Mouse (Mus musculus): ENCODE results near the gene Ankle1.

Gene Ankle1

DNA sequence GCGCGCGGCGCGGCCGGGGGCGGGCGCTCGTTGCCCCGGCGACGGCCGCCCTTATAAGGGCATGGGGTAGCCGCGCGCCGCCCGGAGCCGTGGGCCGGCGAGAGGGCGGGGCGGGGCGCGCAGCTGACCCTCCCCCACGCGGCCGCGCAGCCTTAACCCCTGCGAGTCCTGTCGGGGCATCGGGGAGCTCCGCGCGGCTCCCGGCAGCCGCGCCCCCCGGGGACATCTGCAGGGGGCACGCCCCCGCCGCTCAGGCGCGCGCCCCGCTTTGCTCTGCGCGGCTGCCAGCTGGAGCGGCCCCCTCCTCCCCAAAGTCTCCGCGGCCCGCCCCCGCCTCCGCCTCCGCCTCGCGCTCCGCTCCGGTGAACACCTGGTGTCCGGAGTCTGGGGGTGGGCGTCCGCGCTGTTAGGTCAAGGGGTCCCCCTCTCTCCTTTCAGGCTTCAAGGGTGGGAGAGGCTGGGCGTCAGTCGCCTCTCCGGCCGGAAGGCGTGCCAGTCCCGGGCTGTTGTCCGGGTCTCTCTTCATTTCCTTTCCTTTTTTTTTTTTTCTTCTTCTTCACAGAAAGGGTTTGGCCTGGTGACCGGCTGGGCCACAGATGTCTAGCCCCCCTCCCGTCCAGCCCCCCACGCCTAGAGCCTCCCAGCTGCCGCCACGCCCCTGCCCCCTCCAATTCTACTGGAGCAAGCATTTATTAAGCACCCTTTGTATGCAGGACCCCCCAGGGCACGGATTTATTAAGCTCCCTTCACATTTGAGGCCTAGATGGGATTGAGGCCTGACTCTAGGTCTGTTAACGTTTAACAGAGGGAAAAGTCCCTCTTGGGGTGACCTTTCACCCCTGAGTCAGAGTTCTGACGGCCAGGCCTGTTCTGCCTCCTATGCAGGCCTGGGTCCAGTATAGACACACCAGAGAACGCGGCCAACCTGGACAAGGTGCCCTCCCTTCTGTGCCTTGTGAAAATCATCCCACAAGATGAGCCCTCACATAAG lies 23.5 kb upstream of the Ankle1 start:
- peak; percentile 45 for DNase-seq

DNA sequence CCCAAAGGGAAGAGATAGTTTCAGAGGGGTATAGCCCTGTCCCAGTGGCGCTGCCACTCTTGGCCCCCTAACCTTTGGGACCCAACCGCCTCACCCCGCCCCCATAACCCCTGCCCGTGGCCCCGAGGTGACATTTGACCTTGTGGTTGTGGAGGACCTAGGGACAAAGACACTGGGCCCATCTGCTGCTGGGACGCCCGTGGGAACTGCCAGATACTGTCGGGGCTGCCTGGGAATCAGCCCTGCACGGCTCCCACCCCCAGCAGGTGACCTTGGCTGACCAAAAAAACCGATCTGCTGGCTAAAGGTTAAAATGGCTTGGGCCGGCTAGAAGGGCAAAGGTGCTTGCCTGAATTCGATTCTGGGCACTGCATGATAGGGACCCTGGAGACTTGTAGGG lies 22.4 kb upstream of the Ankle1 start:
- no peak for DNase-seq

DNA sequence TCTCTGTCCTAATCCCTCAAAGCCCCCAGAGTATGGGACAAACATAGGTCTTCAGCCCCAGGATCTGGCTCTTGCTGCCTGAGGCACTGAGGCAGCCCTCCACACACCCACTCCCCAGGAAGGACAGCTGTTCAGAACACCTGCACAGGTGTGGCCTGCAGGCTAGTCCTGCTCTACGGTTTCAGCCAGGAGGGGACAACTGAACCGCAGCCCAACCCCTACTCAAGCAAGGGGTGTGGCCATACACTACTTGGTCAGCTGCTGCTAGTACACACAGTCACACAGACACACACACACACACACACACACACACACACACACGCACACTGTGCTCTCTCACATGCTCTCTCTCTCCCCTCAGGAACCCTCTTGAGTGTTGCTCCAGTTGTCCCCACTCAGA lies 21.9 kb upstream of the Ankle1 start:
- no peak for DNase-seq

DNA sequence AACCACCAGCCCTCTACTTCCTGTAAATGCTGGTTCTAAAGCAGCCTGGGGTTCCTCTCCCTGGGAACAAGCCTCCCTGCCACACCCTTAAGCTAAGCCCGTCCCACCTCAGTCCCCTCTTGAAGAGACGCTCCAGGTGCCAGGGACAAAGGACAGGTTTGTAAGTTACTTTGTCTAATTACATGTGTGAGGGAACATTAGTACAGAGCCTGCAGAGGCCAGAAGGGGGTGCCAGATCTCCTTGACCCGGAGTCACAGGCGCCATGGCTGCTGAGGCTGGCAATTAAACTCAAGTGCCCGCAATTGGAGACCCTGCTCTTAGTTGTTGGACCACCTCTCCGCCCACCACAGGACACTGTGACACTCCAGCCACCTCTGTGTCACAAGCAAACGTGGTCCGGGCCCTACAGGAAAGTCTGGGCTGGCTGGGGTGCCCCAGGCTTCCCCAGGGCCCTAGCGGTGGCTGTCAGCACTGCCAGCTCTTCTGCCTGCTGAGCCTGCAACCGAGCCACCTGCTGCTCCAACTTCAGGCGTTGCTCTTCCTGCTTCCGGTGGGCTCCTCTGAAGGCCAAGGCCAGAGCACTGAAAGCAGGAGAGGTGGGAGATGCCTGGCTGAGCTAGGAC lies 20.5 kb upstream of the Ankle1 start:
- no peak for DNase-seq

DNA sequence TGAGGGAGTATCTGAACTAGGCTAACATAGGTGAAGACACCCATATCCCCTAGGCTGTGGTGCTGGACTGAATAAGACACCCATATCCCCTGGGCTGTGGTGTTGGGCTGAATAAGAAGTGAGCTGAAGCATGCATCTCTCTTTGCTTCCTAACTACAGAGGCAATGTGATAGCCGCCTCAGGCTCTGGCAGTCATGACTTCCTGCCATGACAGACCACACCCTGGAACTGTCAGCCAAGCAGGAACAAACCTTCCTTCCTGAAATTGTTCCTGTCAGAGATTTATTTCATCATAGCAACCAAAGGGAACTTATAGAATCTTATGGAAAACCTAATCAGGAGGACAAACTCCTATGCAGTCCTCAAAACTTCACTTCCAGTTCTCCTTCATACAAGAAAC lies 17.5 kb upstream of the Ankle1 start:
- DNase-seq = no peak

DNA sequence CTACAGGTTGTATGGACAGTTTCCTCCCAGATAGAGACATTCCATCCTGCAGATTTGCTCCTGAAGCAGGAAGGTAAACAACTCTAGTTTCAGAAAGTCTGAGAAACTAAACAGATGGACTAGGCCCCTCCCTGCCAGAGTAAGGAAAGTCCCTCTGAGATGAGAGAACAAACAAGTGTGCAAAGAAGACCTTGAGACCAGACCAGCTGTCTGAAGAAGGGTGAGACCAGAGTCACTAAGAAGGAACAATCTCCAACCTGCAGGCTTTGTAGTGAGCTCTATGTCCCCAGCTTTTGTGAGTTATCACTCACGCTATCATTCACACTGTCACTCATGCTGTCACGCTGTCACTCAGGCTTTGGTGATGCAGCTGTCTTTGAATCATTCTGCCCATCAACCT lies 14.1 kb upstream of the Ankle1 start:
- no peak for DNase-seq

DNA sequence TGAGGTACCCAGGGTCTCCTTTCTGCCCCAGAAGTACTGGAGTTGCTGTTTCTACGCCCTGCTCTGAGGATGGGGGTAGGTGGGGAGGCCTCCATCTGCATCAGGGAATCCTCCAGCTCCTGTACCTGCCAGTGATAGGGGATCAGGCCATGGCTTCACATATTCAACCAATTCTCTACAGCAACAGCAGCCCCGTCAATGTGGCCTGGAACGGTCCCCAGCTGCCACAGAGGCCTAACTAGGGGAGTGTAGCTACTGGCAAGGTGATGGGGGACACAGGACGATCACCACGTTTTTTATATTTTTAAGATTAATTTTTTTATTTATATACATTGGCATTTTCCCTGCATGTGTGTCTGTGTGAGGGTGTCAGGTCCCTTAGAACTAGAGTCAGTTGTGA lies 13.4 kb upstream of the Ankle1 start:
- no peak for DNase-seq

DNA sequence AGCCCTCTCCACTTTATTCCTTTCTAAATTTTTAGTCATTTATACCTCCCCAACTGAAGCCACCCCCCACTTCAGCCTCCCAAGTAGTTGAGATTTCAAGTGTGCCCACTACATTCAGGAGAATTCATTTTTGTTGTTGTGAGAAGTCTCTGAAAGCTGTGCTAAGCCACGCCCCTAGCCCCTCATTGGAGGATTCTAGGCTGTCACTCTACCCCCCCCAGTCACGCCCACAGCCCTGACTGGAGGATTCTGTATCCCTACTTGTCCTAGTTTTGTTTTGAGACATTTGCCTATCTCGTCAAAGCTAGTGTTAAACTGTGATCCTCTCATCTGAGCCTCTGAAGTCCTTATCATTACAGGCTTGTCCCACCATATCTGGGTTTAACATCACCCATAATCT lies 12.9 kb upstream of the Ankle1 start:
- DNase-seq = peak; percentile 13

DNA sequence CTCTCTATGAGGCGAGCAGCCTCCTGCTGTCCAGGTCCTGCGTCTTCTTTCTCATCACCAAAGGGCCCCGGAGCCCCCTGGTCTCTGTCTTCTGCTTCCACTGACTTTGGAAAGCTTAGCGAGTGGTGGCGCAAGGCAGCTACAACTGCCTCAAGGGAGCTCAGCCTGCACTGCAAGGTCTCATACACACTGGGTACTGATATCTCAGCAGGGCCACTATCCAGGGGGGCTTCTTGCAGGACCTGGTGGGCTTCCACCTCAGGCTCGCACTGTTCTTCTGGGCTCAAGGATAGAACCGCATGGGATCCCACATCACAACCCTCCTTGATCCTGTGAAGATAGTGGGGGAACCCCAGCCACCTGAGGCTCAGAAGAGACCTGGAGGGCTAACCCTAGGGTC lies 11.3 kb upstream of the Ankle1 start:
- no peak for DNase-seq

DNA sequence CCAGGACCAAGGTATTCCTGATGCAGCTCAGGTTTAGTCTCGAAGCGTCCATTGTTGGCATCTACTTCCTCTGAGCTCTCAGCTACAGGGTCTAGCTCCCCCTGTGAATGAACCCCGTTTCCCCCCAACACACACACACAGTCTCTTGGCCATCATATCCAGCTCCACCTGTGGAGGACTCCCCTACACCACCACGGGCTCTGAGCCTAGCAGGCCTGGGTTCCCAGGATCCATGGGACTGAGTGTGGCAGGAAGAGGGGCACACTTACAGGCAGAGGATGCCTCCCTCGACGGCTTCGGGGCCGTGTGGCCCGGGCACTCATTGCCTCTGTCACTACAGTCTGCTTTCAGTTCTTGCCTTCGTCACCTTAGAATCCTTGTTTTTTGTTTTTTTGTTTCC lies 10.7 kb upstream of the Ankle1 start:
- peak; percentile 22 for DNase-seq

DNA sequence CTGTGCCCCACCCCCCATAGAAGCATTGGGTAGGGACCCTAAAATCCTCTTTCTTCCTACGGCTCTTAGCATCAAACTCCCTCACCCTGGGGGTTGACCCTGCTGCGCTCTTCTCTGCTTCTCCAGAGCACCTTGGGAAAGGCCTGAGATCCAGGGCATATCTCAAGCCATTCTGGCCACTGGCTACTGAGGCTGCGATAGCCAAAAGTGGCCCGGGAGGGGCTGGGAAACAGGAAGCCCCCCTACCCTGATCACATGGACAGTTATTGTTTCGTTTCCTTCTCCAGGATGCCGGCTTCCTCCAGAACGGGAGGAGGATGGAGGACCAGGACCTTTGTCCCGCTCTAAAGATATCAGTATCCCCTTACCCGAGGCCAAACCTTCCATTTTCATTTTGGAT lies 10.2 kb upstream of the Ankle1 start, which contains the start of gene Ushbp1:
Ushbp1 (minus strand) TSS at position 174 of the 400 bp plus-strand sequence.
- DNase-seq = peak; percentile 33

DNA sequence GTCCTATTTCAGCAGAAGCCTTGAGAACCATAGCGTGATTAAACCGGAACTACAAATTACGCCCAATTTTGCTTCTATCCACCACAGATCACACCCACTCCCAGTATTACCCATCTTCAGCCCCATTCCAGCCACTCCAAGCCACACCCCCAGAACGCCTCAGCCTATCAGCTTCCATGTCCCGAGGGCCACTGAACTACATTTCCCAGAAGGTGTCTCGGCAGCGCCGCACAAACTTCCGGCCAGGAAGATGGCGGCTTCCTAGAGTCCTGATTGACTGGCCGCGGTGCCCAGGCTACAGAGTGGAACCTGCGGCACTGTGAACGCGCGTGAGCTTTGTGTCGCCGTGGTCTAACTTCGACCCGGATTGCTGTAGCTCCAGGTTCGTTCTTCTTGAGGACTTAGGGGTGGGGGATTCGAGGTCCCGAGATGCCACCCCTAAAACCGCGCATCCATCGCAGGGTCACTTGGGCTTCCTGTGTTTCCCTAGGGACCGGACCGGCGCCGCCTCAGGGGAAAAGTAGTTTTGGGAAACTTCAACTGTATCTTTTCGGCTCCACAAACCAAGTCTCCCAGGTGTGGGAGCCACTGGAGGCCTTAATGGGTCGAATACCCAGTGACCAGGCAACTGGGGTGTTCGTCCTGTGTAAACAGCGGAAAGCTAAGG lies 9.0 kb upstream of the Ankle1 start, which contains the start of gene Babam1:
Babam1 (plus strand) TSS at position 223 of the 667 bp plus-strand sequence.
- peak; percentile 93 for DNase-seq

DNA sequence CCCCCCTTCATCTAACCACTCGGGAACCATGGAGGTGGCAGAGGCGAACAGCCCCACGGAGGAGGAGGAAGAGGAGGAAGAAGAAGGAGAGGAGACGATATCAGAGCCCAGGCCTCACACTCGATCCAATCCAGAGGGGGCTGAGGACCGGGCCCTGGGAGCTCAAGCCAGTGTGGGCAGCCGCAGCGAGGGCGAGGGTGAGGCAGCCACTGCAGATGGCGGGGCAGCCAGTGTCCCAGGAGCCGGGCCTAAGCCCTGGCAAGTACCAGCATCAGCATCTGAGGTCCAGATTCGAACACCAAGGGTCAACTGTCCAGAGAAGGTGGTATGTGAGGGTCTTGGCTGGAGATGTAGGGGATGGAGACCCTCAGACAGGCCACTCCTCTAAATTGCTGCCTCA lies 8.1 kb upstream of the Ankle1 start:
- DNase-seq = peak; percentile 35

DNA sequence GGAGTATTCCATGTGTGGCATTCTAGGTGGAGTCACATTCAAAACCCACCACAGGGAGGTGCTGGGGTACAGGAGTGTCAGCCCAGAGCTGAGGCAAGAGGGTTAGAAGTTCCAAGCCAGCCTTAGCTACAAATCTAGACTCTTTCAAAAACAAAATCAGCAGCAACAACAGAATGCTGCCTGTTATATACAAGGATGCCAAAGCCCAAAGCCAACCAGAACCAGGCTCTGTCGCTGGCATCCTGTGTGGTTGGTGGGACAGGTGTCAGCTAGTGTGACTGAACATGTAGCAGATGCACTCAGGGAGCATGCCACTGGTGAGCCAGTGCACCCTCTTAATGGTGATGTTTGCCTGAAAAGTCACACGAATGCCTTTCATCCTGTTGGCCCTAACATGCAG lies 5.0 kb upstream of the Ankle1 start:
- DNase-seq = peak; percentile 3

DNA sequence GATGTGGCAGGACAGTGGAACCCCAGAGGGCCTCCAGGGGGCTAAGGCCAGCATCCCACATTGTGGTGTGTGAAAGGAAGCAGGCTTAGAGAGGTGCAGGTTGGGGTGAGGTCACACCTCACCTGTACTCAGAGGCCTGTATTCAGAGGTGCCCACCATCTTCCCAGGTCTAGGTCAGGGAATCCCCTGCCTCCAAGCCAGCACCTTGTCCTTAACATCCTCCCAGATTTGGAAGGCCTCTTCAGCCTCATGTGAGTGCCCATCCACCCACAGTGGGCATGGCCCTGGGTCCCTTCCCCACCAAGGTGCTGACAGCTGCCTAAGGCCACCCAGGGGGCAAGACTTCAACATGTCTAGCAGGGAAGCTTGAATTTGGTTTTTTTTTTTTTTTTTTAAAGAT lies 4.4 kb upstream of the Ankle1 start:
- peak; percentile 3 for DNase-seq

DNA sequence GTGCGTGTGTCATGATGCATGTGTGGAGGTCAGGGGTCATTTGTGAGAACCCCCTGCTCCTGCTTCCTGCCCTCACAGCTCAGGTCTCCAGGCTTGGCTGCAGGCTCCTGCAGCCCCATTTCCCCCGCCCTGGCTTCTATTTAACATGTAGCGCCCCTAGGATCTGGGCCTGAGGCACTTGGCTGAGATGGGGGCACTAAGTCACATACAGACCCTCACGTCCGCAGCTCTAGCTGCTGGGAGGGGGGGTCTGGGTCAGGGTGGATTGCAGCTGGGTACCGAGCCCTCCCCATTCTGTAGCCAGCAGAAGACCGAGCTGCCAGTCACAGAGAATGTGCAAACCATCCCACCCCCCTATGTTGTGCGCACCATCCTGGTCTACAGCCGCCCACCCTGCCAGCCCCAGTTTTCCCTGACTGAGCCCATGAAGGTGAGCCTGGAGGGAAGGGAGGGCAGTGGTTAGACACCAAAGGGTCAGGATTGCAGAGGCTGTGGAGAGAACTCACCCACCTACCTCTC lies 3.3 kb upstream of the Ankle1 start:
- DNase-seq = no peak

DNA sequence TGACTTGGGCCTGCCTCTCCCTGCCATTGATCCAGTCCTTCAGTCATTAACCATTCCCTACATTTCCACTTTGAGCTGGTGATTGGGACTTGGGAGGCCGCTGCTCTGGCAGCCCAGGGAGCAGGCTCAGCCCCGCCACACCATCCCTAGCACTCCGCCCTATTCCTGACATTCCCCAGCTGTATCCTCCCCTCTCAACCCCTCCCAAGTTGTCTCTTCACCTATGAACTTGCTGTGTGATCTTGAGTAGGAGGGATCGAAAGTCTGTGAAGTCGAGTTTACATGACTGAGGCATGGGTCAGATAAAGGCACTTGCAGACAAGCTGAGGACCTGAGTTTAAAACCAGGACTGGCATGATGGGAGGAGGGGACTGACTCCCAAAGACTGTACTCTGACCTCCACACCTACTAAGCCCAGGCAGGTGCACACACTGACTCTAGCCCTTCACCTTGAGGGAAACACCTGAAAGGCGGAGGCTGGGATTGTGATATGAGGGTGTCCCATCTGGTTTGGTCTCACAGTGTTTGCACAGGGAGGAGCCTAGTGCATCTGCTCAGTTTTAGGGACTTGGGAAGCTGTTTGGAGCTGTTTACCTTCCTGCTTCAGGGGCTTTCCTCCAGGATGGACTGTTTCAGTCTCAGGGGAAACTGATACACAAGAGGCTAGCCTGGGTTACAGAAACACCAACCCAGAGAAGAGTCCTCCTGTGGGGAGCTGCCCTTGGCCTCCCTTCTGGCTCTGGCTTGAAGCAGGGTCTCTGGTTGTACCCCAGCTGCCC lies 2.5 kb upstream of the Ankle1 start:
- DNase-seq = peak; percentile 5

DNA sequence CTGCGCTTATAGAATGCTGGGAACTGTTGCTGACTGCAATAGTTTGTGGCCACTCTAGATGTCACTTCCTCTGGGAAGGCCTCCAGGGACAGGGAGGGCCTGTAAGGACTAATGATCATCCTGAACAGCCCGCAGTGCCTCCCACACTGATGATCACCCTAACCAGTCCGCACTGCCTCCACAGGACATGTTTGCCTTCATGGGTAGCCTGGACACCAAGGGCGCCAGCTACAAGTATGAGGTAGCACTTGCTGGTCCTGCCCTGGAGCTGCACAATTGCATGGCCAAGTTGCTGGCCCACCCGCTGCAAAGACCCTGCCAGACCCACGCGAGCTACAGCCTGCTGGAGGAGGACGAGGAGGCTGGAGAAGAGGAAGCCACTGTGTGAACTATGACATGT lies 1.8 kb upstream of the Ankle1 start:
- DNase-seq = peak; percentile 3

DNA sequence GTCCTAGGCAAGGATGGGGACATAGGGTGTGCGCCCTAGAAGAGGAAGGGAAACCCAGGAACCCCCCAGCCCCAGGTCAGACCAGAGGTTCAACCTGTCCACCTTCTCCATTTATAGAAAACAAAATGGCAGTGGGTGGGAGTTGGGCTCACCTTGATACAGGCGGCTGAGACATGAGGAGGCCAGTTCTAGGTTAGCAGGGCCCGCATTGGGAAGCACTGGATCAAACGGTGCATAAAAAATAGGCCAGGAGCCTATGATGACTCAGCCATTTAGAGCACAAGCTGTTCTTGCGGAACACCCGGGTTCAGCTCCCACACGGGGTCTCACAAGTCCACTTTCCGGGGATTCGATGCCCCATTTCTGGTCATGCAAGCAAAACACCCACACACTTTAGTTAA lies 859 bp upstream of the Ankle1 start:
- DNase-seq = peak; percentile 23

DNA sequence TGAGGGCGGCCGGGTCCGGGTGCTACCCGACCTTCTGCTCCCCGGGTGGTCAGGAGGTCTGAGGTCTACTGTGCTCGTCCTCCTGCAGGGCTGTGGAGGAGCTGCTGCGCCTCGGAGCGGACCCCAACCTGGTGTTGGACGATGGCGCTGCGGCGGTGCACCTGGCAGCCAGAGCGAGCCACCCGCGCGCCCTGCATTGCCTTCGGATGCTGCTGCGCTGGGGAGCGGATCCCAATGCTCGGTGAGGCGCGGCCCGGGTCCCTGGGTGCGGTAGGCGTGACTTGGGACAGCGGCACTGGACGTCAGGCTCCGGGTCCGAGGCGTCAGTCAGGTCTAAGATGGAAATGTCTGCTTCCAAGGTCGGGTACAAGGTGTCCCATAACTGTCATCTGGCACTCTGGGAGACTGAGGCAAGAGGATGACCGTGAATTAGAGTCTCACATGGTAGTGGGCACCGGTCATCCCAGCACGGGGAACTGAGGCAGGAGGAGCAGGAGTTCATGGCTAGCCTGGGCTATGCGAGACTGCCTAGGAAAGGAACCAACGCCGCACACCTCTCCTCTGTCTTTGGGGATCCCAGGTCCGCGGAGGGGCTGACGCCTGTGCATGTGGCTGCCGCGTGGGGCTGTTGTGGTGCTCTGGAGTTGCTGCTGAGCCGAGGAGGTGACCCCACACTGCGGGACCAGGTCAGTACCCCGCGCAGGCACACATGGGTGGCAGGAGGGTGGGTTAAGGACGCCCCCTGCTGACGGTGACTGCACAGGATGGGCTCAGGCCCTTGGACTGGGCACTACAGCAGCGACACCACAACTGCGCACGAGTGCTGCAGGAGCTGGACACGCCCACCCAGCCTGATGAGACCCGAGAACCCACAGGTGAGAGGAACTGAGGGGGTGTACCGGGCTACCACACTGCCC lies 547 bp downstream of the Ankle1 start:
- DNase-seq = peak; percentile 47

DNA sequence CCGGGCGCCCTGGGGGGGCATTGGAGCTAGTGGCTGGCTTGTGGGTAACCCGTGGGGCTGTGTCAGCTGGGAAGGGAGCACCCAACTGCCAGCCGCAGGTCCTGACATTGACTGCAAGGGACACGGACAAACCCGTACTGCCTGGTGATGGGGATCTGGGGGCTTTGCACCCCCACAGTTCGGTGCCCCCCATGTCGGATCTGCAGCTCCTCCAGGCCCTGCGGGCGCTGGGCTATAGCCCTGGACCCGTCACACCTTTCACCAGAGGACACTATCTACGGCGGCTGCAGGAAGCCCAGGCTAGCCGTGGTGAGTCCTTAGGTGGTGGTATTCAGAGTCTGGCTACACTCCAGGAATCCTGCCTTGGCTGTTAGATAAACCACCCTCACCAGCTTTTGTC lies 1.6 kb downstream of the Ankle1 start:
- peak; percentile 2 for DNase-seq
